Mouse (Mus musculus): ENCODE results near the gene Ankrd13a. TPM values are rescaled to one million over a fixed set of nuclear protein-coding genes. Genes with fewer than 3 reads are reported as not detected.
A peak's percentile ranks its signal among the peaks of the same experiment; 100 is the strongest.

The Ankrd13a gene
- polyA plus RNA-seq (2014; fragmentation: Nextera tagmentation; extraction: Ambion mirVana): 64.7 and 71.9 TPM in 2 replicates

DNA sequence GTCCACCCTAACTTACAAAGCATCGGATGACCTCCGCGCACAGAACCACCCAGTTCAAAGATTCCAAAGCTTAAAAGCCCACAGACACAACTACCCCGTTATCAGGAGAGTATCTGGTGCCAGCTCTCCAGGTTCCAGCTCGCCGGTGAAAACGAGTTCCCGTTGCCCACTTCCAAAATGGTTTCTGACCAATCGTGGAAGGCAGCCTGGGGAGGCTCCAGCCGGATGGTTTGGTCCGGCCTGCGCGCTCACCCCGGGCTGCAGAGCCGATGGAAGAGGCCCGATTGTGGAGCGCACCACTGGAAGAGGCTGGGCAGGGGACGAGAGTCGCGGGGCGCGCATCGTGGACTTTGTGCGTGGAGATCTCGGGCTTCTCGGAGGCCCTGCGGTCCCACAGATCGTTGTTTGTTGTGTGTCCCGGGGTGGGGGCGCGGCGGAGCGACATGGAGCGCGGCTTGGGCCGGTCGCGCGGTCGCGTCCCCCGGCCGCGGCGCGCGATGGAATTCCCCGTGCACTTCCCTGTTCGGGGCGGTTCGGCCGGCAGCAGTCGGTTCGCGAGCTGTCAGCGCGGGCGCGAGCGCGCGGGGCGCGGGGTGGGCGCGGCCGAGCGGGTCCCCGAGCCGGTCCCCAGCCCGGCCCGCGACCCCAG is at the start of gene Ankrd13a:
Gene Ankrd13a, plus strand, starts transcription at position 275 of the 649 bp plus-strand sequence.
- Histone ChIP-seq H3K36me3 (ENCODE audit: control insufficient read depth, insufficient read depth, low read length) (no peaks in the 10 kb centered on the region), H3K9me3 (ENCODE audit: control insufficient read depth, low read length) (no peaks in the 10 kb centered on the region), H3K27me3 (ENCODE audit: control insufficient read depth, insufficient read depth, low read length) (no peaks in the 10 kb centered on the region), H3K4me3 (ENCODE audit: low read depth, low read length) (peak within 1 kb of the TSS; percentile 99), H3K4me2 (peak within 1 kb of the TSS; percentile 91), H3K9ac (ENCODE audit: low read length) (peak within 1 kb of the TSS; percentile 91), H3K4me1 (ENCODE audit: control insufficient read depth, insufficient read depth, low read length) (peaks cover 22% of the 10 kb centered on the region), H3K27ac (ENCODE audit: low read depth, low read length) (peak within 1 kb of the TSS; percentile 80)
- under 1% methylated on average over 64 of the region's 73 CpGs for WGBS
- DNase-seq (ENCODE audit: low spot score, missing footprints): peak; percentile 99
- peak; percentile 88 for ATAC-seq (ENCODE audit: low FRiP score)

DNA sequence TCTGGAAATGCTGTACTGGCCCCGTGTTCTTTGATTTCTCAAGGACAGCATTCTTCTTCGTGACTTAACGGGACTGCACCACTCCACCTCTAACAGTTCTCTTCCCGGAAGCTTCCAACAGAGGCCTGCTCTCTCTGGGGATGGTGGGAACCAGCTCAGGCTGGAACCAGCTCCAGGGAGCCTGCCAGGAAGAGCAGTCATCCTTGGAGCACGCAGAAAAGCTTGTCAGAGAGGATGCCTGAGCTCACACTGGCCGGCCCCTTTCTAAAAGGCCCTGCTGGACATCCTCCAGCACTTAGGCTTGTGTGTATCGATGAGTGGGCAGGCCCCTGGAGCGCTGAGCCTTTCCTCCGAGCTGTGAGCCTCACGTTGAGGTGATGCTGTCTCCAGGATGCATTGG is 46.3 kb upstream of the Ankrd13a start:
- Histone ChIP-seq H3K9ac (ENCODE audit: low read length) (no peak overlapping the region), H3K9me3 (ENCODE audit: control insufficient read depth, low read length) (no peaks in the 10 kb centered on the region), H3K36me3 (ENCODE audit: control insufficient read depth, insufficient read depth, low read length) (no peaks in the 10 kb centered on the region; the same call in 1 of the 2 replicates), H3K4me1 (ENCODE audit: control insufficient read depth, insufficient read depth, low read length) (no peaks in the 10 kb centered on the region), H3K27me3 (ENCODE audit: control insufficient read depth, insufficient read depth, low read length) (no peaks in the 10 kb centered on the region), H3K27ac (ENCODE audit: low read depth, low read length) (no peak overlapping the region), H3K4me2 (no peak overlapping the region), H3K4me3 (ENCODE audit: low read depth, low read length) (no peak overlapping the region)
- 88% methylated on average over 10 of the region's 10 CpGs for WGBS
- DNase-seq (ENCODE audit: low spot score, missing footprints) (no peak), ATAC-seq (ENCODE audit: low FRiP score) (no peak)

DNA sequence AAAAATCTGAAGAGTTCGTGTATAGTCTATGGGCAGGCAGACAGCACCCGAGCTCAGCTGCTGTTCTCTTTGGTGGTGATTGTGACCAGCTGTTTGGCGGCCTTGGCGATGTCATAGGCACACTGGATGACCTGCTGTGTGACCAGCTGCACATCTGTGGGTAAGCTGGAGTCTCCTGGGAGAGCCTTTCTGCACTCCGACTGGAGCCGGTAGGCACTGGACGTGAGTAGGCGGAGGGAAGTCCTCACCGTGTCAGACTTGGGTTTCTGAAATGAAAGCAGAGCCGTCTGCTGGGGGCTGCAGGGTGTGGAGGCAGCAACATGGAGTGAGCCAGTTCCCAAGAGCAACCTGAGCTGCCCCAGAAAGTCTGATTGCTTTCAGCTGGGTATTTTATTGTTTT is 44.3 kb upstream of the Ankrd13a start:
- Histone ChIP-seq H3K9me3 (ENCODE audit: control insufficient read depth, low read length) (no peaks in the 10 kb centered on the region), H3K36me3 (ENCODE audit: control insufficient read depth, insufficient read depth, low read length) (peaks cover 4% of the 10 kb centered on the region; the same call in 1 of the 2 replicates), H3K4me2 (no peak overlapping the region), H3K27me3 (ENCODE audit: control insufficient read depth, insufficient read depth, low read length) (no peaks in the 10 kb centered on the region), H3K4me3 (ENCODE audit: low read depth, low read length) (no peak overlapping the region), H3K4me1 (ENCODE audit: control insufficient read depth, insufficient read depth, low read length) (no peaks in the 10 kb centered on the region), H3K9ac (ENCODE audit: low read length) (no peak overlapping the region), H3K27ac (ENCODE audit: low read depth, low read length) (no peak overlapping the region)
- WGBS: 83% methylated on average over 10 of the region's 10 CpGs
- no peak for ATAC-seq (ENCODE audit: low FRiP score)
- DNase-seq (ENCODE audit: low spot score, missing footprints): no peak

DNA sequence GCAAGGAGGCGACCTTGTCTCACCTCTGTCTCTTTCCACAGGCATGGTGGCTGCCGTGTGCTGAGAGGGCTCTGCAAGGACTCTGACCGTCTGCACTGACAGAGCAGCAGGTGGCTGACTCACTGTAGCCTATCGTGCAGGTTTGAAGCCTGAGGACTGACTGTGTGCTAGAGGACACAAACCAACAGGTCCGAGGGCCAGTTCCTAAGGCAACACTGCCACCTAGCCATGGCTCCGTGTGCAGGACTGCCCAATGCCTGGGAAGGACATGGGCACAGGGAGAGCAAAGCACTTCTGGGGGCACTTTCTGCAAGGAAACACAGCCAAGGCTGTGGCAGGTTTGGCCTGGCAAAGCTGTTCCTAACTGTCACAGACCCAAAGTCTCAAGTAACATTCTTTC is 43.0 kb upstream of the Ankrd13a start:
- 79% methylated on average over 6 of the region's 6 CpGs for WGBS
- Histone ChIP-seq H3K36me3 (ENCODE audit: control insufficient read depth, insufficient read depth, low read length) (peaks cover 8% of the 10 kb centered on the region; the same call in 1 of the 2 replicates), H3K27me3 (ENCODE audit: control insufficient read depth, insufficient read depth, low read length) (no peaks in the 10 kb centered on the region)

DNA sequence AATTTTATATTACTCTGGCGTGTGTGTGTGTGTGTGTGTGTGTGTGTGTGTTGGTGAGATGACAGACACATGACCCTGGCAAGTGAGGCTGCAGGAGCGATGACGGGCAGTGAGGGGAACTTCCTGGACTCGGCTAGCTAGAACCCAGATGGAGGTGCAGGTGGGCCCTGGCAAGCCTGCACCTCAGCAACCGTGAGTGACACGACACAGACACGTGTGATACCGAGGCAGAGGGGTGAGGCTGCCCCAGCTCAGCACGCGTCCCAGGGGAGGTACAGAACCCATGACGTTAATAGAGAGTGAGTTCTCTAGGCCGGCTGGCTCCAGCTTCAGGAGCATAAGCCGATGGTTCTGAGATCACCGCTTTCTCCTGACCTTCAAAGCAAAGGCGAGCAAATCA is 42.5 kb upstream of the Ankrd13a start:
- 91% methylated on average over 15 of the region's 15 CpGs for WGBS
- H3K27ac ChIP-seq (ENCODE audit: low read depth, low read length): no peak overlapping the region
- no peaks in the 10 kb centered on the region for H3K27me3 ChIP-seq (ENCODE audit: control insufficient read depth, insufficient read depth, low read length)
- ATAC-seq (ENCODE audit: low FRiP score): no peak
- no peaks in the 10 kb centered on the region for H3K9me3 ChIP-seq (ENCODE audit: control insufficient read depth, low read length)
- no peaks in the 10 kb centered on the region for H3K4me1 ChIP-seq (ENCODE audit: control insufficient read depth, insufficient read depth, low read length)
- no peak overlapping the region for H3K9ac ChIP-seq (ENCODE audit: low read length)
- no peak for DNase-seq (ENCODE audit: low spot score, missing footprints)
- no peak overlapping the region for H3K4me3 ChIP-seq (ENCODE audit: low read depth, low read length)
- H3K36me3 ChIP-seq (ENCODE audit: control insufficient read depth, insufficient read depth, low read length): peaks cover 11% of the 10 kb centered on the region; the same call in 1 of the 2 replicates
- H3K4me2 ChIP-seq: no peak overlapping the region

More for the DNA sequence above, 43.0 kb upstream of the Ankrd13a start:
- Histone ChIP-seq H3K4me3 (ENCODE audit: low read depth, low read length) (no peak overlapping the region), H3K4me2 (no peak overlapping the region), H3K9me3 (ENCODE audit: control insufficient read depth, low read length) (no peaks in the 10 kb centered on the region), H3K4me1 (ENCODE audit: control insufficient read depth, insufficient read depth, low read length) (no peaks in the 10 kb centered on the region), H3K27ac (ENCODE audit: low read depth, low read length) (no peak overlapping the region), H3K9ac (ENCODE audit: low read length) (no peak overlapping the region)
- DNase-seq (ENCODE audit: low spot score, missing footprints): no peak
- no peak for ATAC-seq (ENCODE audit: low FRiP score)

DNA sequence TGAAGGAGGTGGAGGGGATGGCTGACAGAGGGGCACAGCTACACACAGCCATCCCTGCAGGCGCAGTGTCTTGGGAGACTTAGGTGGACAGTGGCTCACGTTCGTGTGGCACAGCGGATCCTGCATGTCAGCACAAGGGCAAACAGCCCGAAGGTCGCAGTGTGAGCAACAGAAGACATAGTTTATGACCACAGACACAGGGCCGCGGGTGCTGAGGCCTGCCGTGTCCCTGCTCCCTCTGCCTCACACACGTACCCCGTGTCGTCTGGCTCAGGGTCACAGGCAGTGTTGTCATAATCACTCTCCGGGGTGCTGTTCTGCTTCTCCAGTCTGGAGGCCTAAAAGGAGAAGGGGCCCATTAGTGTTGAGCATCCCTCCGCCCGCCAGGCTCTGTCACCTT is 40.9 kb upstream of the Ankrd13a start:
- Histone ChIP-seq H3K27ac (ENCODE audit: low read depth, low read length) (no peak overlapping the region), H3K4me2 (no peak overlapping the region), H3K36me3 (ENCODE audit: control insufficient read depth, insufficient read depth, low read length) (peaks cover 20% of the 10 kb centered on the region), H3K4me1 (ENCODE audit: control insufficient read depth, insufficient read depth, low read length) (no peaks in the 10 kb centered on the region), H3K9me3 (ENCODE audit: control insufficient read depth, low read length) (no peaks in the 10 kb centered on the region), H3K27me3 (ENCODE audit: control insufficient read depth, insufficient read depth, low read length) (no peaks in the 10 kb centered on the region), H3K9ac (ENCODE audit: low read length) (no peak overlapping the region), H3K4me3 (ENCODE audit: low read depth, low read length) (no peak overlapping the region)
- no peak for ATAC-seq (ENCODE audit: low FRiP score)
- DNase-seq (ENCODE audit: low spot score, missing footprints): no peak
- WGBS: 96% methylated on average over 15 of the region's 15 CpGs

DNA sequence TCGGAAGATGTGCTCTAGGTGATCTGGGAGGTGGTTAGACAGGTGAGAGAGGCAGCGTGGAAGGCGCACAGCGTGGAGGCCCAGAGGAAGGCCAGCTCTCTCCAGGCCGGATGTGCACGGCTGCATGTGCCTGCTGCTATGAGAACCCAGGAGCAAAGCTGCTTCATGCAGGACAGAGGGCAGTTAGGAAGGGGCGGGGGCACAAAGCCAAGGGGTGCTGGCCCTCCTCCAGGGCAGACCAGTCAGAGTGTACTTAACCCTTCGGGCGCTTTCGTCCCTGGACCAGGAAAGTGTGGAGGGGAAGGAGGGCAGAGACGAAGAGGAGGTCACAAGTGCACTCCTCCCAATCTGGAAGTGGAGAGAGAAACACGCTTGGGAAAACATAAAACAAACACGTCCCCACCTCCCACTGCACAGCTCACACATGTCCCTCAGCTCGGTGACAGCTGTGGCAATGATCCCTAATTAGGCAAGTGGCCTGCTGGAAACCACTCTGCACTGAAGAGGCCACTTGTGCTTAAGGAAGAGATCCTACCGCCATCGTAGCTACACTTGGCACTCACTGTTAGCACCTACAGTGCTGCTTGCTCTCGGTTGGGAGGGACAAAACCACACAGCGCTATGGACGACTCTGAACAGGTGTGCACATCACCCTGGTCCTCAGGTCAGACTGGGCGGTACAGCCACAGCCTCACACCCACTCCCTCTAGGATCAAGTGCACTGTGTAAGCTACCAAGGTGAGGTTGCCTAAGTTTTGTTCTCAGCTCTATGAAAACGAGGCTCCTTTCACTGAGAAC is 37.2 kb upstream of the Ankrd13a start:
- H3K9ac ChIP-seq (ENCODE audit: low read length): no peak overlapping the region
- no peak overlapping the region for H3K4me2 ChIP-seq
- no peaks in the 10 kb centered on the region for H3K9me3 ChIP-seq (ENCODE audit: control insufficient read depth, low read length)
- no peak for DNase-seq (ENCODE audit: low spot score, missing footprints)
- 87% methylated on average over 21 of the region's 21 CpGs for WGBS
- H3K36me3 ChIP-seq (ENCODE audit: control insufficient read depth, insufficient read depth, low read length): peaks cover 26% of the 10 kb centered on the region
- H3K27me3 ChIP-seq (ENCODE audit: control insufficient read depth, insufficient read depth, low read length): no peaks in the 10 kb centered on the region
- no peak overlapping the region for H3K4me3 ChIP-seq (ENCODE audit: low read depth, low read length)
- no peak overlapping the region for H3K27ac ChIP-seq (ENCODE audit: low read depth, low read length)
- no peak for ATAC-seq (ENCODE audit: low FRiP score)
- H3K4me1 ChIP-seq (ENCODE audit: control insufficient read depth, insufficient read depth, low read length): no peaks in the 10 kb centered on the region

DNA sequence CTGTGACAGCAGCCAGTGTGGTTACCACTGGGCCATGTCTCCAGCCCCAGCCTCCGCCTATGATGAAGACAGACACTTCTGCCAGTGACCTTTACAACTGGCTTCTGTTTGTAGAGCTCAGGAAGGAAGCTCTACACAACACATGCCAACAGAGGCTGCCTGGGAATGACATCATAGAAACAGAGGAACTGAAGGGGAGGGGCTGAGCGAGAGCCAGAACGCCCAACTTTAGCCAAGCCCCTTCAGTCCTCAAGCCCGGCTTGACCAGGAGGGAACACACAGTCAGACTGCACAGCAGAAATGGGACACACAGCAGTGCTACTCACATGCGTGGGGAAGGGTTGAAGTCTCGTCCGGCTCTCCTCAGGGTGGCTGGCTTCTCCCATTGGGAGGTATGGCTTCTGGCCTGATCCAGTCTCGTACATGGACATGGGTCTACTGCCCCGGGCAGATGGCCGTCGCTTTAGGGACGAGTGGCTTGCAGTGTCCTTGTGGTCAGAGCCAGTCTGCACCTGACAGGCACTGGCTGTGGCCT is 35.7 kb upstream of the Ankrd13a start:
- Histone ChIP-seq H3K4me1 (ENCODE audit: control insufficient read depth, insufficient read depth, low read length) (no peaks in the 10 kb centered on the region), H3K4me3 (ENCODE audit: low read depth, low read length) (no peak overlapping the region), H3K9me3 (ENCODE audit: control insufficient read depth, low read length) (no peaks in the 10 kb centered on the region), H3K36me3 (ENCODE audit: control insufficient read depth, insufficient read depth, low read length) (peaks cover 26% of the 10 kb centered on the region), H3K9ac (ENCODE audit: low read length) (no peak overlapping the region), H3K4me2 (no peak overlapping the region), H3K27me3 (ENCODE audit: control insufficient read depth, insufficient read depth, low read length) (no peaks in the 10 kb centered on the region), H3K27ac (ENCODE audit: low read depth, low read length) (no peak overlapping the region)
- 92% methylated on average over 12 of the region's 12 CpGs for WGBS
- ATAC-seq (ENCODE audit: low FRiP score): no peak
- DNase-seq (ENCODE audit: low spot score, missing footprints): no peak

DNA sequence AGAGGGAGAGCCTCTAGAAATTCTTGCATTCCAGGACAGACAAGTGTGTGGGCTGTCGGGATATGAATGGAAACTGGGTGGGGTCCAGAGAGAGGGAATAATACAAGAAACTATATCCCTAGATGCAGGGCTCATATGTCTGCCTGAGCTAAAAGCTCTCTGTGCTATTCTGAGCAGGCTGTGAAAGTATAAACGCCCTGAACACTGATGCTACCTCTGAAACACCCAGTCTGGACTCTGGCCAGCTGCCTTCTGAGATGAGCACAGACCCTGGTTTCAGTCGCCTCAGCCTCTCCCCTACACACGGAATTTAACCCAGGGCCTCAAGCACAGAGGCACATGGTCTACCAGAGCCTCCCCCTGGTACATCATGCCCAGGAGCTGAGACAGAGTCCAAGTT is 33.9 kb upstream of the Ankrd13a start:
- WGBS: 78% methylated on average over 4 of the region's 4 CpGs
- no peak overlapping the region for H3K9ac ChIP-seq (ENCODE audit: low read length)
- H3K36me3 ChIP-seq (ENCODE audit: control insufficient read depth, insufficient read depth, low read length): peaks cover 31% of the 10 kb centered on the region
- H3K9me3 ChIP-seq (ENCODE audit: control insufficient read depth, low read length): no peaks in the 10 kb centered on the region
- no peak overlapping the region for H3K4me3 ChIP-seq (ENCODE audit: low read depth, low read length)
- no peaks in the 10 kb centered on the region for H3K27me3 ChIP-seq (ENCODE audit: control insufficient read depth, insufficient read depth, low read length)
- no peak overlapping the region for H3K27ac ChIP-seq (ENCODE audit: low read depth, low read length)
- H3K4me2 ChIP-seq: no peak overlapping the region
- no peaks in the 10 kb centered on the region for H3K4me1 ChIP-seq (ENCODE audit: control insufficient read depth, insufficient read depth, low read length)
- ATAC-seq (ENCODE audit: low FRiP score) (no peak), DNase-seq (ENCODE audit: low spot score, missing footprints) (no peak)

Data from midbrain, embryonic 11.5 days (tissue).